Mouse (Mus musculus): ENCODE results near the gene Tmem178. TPM values are rescaled to one million over a fixed set of nuclear protein-coding genes. Genes with fewer than 3 reads are reported as not detected.

Gene Tmem178
- polyA plus RNA-seq (2012; ENCODE audit: insufficient read depth, low replicate concordance): not detected in 2 replicates

GRCm38 (mm10) chr17:80944530-80945198 is at the start of gene Tmem178:
TSS of gene Tmem178 (plus strand) at chr17:80944632.
- Histone ChIP-seq H3K4me3 (replicated peaks) (peak within 1 kb of the TSS; percentile 86), H3K4me1 (peaks cover 19% of the 10 kb centered on the region), H3K27me3 (replicated peaks) (peaks cover 57% of the 10 kb centered on the region), H3K9me3 (peaks cover 10% of the 10 kb centered on the region), H3K36me3 (replicated peaks; ENCODE audit: low read length) (no peaks in the 10 kb centered on the region)
- no peak for TF ChIP-seq GATA1 (IDR thresholded peaks at IDR 0.05; ENCODE audit: borderline replicate concordance, low read length)
- no peak for TF ChIP-seq FLI1 (IDR thresholded peaks at IDR 0.05; ENCODE audit: low read length)

GRCm38 (mm10) chr17:80896481-80896880 is 48.0 kb upstream of the Tmem178 start:
- no peak overlapping the region for H3K4me3 ChIP-seq (replicated peaks)
- H3K9me3 ChIP-seq: no peaks in the 10 kb centered on the region
- H3K36me3 ChIP-seq (replicated peaks; ENCODE audit: low read length): no peaks in the 10 kb centered on the region
- H3K4me1 ChIP-seq: no peaks in the 10 kb centered on the region
- TF ChIP-seq GATA1 (IDR thresholded peaks at IDR 0.05; ENCODE audit: borderline replicate concordance, low read length): no peak
- no peak for TF ChIP-seq FLI1 (IDR thresholded peaks at IDR 0.05; ENCODE audit: low read length)
- peaks cover 15% of the 10 kb centered on the region for H3K27me3 ChIP-seq (replicated peaks)

DNA sequence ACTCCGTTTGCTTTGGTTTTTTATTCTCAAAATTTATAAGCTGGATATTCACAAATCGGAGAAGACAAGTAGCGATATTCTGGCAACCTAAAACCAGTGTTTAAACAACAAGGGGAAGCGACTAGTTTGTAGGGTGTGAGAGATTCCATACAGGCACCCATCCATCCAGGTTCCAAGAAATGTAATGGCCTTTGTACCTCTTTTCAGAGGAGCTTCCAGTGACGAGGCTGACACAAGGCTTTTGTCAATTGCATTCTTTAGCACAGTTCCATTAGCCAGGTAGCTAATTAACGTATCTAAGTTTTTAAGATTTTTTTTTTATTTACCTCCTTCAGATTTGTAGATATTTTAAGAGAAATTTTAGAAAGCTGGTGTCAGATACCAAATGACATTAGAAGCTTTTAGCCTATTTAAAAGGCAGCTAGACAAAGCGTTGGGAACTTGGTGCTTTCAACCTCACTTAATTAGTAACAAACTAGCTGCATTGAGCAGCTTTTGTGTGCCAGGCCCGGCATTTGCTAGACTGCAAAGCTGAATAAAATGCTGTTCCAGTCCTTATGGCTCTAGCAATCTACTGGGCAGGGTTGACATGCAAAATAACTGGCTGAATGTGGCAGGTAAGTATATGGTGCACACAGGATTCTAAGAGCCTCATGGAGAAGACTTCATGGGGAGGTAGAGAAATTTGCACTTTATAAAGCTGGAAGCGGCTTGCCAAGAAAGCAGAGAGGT is 46.6 kb upstream of the Tmem178 start:
- Histone ChIP-seq H3K27me3 (replicated peaks) (peaks cover 6% of the 10 kb centered on the region), H3K9me3 (no peaks in the 10 kb centered on the region), H3K4me1 (no peaks in the 10 kb centered on the region), H3K36me3 (replicated peaks; ENCODE audit: low read length) (no peaks in the 10 kb centered on the region), H3K4me3 (replicated peaks) (no peak overlapping the region)
- no peak for TF ChIP-seq GATA1 (IDR thresholded peaks at IDR 0.05; ENCODE audit: borderline replicate concordance, low read length)
- no peak for TF ChIP-seq FLI1 (IDR thresholded peaks at IDR 0.05; ENCODE audit: low read length)

GRCm38 (mm10) chr17:80899513-80900199 is 44.8 kb upstream of the Tmem178 start:
- H3K4me3 ChIP-seq (replicated peaks): no peak overlapping the region
- H3K4me1 ChIP-seq: no peaks in the 10 kb centered on the region
- no peaks in the 10 kb centered on the region for H3K36me3 ChIP-seq (replicated peaks; ENCODE audit: low read length)
- TF ChIP-seq GATA1 (IDR thresholded peaks at IDR 0.05; ENCODE audit: borderline replicate concordance, low read length) (no peak), FLI1 (IDR thresholded peaks at IDR 0.05; ENCODE audit: low read length) (no peak)
- H3K9me3 ChIP-seq: 0 out of 2 replicates have a peak, but pooled peaks cover under 1% of the 10 kb centered on the region
- H3K27me3 ChIP-seq (replicated peaks): peaks cover 4% of the 10 kb centered on the region

DNA sequence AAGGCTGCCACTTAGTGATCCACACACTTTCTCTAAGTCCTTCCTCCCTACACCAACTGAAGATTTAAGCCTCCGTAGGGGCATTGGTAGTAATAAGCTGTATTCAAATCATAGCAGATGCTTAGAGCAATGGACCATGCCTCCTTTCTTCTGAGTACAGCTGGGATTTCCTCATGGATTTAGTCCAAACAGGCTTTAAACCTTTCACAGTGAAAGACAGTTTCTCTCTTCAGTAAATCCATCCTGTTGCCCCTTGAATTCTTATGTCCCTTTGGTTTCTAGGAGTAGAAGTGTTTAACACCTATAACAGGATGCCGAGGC is 44.3 kb upstream of the Tmem178 start:
- 0 out of 2 replicates have a peak, but pooled peaks cover 3% of the 10 kb centered on the region for H3K9me3 ChIP-seq
- H3K36me3 ChIP-seq (replicated peaks; ENCODE audit: low read length): no peaks in the 10 kb centered on the region
- no peaks in the 10 kb centered on the region for H3K4me1 ChIP-seq
- H3K27me3 ChIP-seq (replicated peaks): peaks cover 4% of the 10 kb centered on the region
- TF ChIP-seq GATA1 (IDR thresholded peaks at IDR 0.05; ENCODE audit: borderline replicate concordance, low read length): no peak
- no peak for TF ChIP-seq FLI1 (IDR thresholded peaks at IDR 0.05; ENCODE audit: low read length)
- H3K4me3 ChIP-seq (replicated peaks): no peak overlapping the region

DNA sequence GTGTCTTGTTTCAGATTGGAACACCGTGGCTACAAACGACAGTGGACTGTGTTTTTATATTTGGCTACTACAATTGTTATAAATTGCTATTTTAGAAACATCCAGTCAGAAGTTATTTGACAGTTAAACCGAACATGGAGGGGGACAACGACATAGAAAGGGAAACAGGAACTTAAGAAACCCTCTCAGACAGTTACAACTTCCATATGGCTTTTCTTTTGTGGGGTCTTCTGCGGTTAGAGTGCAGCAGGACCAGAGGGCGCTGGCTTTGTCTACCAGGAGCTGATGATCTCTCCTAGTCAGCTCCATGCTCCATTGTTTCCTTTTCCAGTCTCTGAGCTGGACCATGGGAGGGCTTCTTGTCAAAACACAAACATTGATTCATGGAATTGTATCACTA is 42.5 kb upstream of the Tmem178 start:
- Histone ChIP-seq H3K4me3 (replicated peaks) (no peak overlapping the region), H3K36me3 (replicated peaks; ENCODE audit: low read length) (no peaks in the 10 kb centered on the region), H3K27me3 (replicated peaks) (peaks cover 3% of the 10 kb centered on the region), H3K4me1 (no peaks in the 10 kb centered on the region), H3K9me3 (0 out of 2 replicates have a peak, but pooled peaks cover 3% of the 10 kb centered on the region)
- TF ChIP-seq GATA1 (IDR thresholded peaks at IDR 0.05; ENCODE audit: borderline replicate concordance, low read length) (no peak), FLI1 (IDR thresholded peaks at IDR 0.05; ENCODE audit: low read length) (no peak)

GRCm38 (mm10) chr17:80903121-80903875 is 41.1 kb upstream of the Tmem178 start:
- H3K4me3 ChIP-seq (replicated peaks): no peak overlapping the region
- TF ChIP-seq FLI1 (IDR thresholded peaks at IDR 0.05; ENCODE audit: low read length): no peak
- no peak for TF ChIP-seq GATA1 (IDR thresholded peaks at IDR 0.05; ENCODE audit: borderline replicate concordance, low read length)

DNA sequence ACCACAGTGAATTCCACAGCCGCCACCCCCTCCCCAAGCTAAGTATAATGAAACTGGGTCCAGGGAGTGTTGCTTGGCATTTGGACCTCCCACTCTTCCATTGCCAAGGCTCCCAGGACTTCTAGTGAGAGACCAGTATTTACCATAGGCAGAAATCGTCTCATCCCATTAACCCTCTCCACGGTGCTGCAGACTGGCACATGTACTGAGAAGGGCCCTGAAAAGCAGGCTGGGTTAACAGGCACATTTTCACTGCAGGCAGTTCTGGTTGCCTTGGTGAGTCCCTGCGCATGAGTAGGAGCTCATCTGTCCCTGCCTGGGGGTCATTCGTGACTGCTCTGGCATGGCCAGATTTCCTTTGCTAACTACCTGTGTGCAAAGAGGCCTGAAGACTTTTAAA is 40.4 kb upstream of the Tmem178 start:
- Histone ChIP-seq H3K4me3 (replicated peaks) (no peak overlapping the region), H3K27me3 (replicated peaks) (peaks cover 3% of the 10 kb centered on the region)

More at GRCm38 (mm10) chr17:80903121-80903875, 41.1 kb upstream of the Tmem178 start:
- Histone ChIP-seq H3K36me3 (replicated peaks; ENCODE audit: low read length) (no peaks in the 10 kb centered on the region), H3K9me3 (0 out of 2 replicates have a peak, but pooled peaks cover 3% of the 10 kb centered on the region), H3K27me3 (replicated peaks) (peaks cover 3% of the 10 kb centered on the region), H3K4me1 (no peaks in the 10 kb centered on the region)

DNA sequence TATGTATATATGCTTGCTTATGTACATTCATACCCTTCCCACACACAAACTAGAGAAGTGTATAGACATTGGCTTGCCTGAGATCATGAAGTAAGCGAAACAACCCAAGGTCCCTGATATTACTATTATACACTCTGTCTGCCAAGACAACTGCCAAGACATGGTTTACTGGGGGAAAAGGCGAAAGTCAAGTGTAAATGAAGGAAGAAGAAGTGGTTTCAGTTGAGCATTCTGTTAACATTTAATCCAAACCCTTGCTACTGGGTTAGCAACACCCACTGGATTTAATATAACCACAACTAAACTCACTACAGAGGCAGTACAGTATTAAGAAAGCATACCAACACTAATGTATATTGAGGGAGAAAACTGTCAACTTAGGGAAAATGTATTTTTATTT is 28.8 kb upstream of the Tmem178 start:
- Histone ChIP-seq H3K36me3 (replicated peaks; ENCODE audit: low read length) (no peaks in the 10 kb centered on the region), H3K4me1 (no peaks in the 10 kb centered on the region), H3K9me3 (0 out of 2 replicates have a peak, but pooled peaks cover 6% of the 10 kb centered on the region), H3K27me3 (replicated peaks) (no peaks in the 10 kb centered on the region), H3K4me3 (replicated peaks) (no peak overlapping the region)
- TF ChIP-seq GATA1 (IDR thresholded peaks at IDR 0.05; ENCODE audit: borderline replicate concordance, low read length): no peak
- TF ChIP-seq FLI1 (IDR thresholded peaks at IDR 0.05; ENCODE audit: low read length): no peak

More for the DNA sequence above, 40.4 kb upstream of the Tmem178 start:
- Histone ChIP-seq H3K36me3 (replicated peaks; ENCODE audit: low read length) (no peaks in the 10 kb centered on the region), H3K9me3 (0 out of 2 replicates have a peak, but pooled peaks cover 4% of the 10 kb centered on the region), H3K4me1 (no peaks in the 10 kb centered on the region)
- TF ChIP-seq GATA1 (IDR thresholded peaks at IDR 0.05; ENCODE audit: borderline replicate concordance, low read length) (no peak), FLI1 (IDR thresholded peaks at IDR 0.05; ENCODE audit: low read length) (no peak)

Data from megakaryocyte, embryonic 14.5 days (primary cell).